Mouse (Mus musculus) retina, adult 2 months (tissue): ENCODE results near the gene Qk.

Experiments
- DNase-seq: peaks from one replicate; pipeline ENCODE4 v3.0.0-alpha.2; 2012; ENCODE audit warnings: low read depth, low spot score

The Qk gene

GRCm38 (mm10) chr17:10319685-10320455 lies at the start of gene Qk:
Qk (minus strand) TSS chr17:10319854.
- DNase-seq, result peak; percentile 91

GRCm38 (mm10) chr17:10367044-10367443 lies 47.4 kb upstream of the Qk start:
- DNase-seq, result no peak

DNA sequence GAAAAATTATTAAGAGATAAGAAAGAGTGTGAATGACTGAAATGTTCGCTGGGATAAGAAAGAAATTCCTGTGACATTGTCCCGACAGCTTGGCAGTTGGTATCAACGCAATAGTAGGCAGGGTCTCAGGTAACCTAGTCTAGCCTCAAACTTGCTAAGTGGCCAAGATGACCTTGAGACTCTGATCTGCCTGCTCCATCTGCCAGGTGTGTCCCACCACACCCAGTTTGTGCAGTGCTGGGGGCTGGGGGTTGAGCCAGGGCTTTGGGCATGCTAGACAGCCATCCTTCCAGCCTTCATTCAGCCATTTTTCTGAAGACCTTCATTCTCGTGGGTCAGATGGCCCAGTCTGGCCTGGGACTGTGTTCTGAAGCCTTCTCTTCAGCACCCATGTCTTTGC lies 46.9 kb upstream of the Qk start:
- DNase-seq, result no peak

- no peak for DNase-seq
These were observed 46.1 kb upstream of the Qk start for GRCm38 (mm10) chr17:10365501-10366482.

DNA sequence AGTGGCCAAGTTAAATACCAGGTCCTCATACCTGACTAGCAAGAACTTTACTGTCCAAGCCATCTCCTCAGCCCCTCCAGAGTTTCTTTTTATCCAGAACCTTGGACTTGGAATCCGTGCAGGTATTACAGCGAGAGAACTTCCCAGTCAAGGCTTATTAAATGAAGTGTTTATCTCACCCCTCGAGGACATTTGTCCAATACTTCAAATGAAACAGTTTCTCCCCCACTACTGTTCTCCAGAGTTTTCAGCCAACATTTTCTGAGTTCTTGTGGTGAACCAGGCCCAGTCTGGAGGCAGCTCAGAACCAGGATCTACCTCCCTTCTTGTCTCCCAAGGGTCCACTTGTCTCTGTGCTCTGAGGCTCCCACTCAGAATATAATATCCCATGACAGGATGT lies 43.5 kb upstream of the Qk start:
- DNase-seq, result no peak

GRCm38 (mm10) chr17:10361882-10362291 lies 42.2 kb upstream of the Qk start:
- no peak for DNase-seq

- no peak for DNase-seq
These were observed 41.1 kb upstream of the Qk start for GRCm38 (mm10) chr17:10360738-10361137.

- no peak for DNase-seq
These were observed 39.8 kb upstream of the Qk start for GRCm38 (mm10) chr17:10359466-10359865.

DNA sequence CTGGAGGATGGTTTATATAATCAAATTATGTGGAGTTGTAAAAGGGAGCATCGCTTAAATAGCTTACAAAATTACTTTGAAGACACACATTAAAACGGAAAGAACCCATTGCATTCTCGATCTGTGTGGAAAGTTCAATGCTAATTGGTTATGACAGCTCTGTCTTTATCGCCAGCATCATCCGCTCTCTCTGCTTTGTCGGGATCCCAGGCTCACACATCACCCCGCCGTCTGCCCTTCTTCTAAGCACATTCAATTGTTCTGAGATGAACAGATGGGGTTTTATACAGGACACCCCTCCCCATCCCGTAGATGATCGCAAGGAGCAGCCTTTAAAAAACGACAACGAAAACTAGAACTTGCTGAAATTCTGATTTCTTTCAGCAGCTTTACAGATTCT lies 37.7 kb upstream of the Qk start:
- no peak for DNase-seq

DNA sequence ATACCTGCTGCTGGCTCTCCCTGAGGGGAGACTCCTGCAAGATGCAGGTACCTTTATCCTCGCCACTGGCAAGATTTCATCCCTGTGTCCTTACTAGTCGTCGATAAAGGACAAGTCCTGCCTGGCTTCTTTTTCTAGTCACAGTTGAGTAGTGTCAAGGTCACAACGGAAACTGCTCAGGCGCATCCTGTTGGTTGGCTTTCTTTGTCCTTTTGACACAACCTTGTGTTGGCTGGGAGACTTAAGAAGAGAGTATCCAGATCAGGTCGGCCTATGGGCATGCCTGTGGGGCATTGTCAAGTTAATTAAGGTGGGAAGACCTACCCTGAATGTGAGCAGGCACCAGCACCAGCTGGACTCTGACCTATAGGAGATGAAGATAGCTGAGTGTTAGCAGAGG lies 36.6 kb upstream of the Qk start:
- DNase-seq, result no peak

DNA sequence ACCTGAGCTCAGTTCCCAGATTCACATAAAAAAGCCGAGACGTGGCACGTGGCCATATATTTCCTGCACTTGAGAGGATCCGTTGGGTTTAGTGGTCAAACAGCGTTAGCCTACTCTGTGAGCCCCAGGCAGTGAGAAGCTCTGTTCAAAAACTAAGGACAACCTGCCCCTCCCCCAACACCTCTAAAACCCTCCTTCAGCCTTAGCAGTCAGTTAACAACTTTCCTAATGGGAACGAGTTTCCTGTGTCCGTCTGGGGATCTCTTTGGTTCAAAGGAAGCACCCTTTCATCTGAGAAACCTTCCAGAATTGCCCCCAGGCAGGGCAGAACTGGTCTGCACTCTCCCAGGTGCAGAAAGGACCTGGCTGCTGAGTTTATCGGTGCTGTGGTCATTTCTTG lies 36.1 kb upstream of the Qk start:
- no peak for DNase-seq

- DNase-seq, result no peak
These were observed 18.6 kb upstream of the Qk start for GRCm38 (mm10) chr17:10338286-10338685.

DNA sequence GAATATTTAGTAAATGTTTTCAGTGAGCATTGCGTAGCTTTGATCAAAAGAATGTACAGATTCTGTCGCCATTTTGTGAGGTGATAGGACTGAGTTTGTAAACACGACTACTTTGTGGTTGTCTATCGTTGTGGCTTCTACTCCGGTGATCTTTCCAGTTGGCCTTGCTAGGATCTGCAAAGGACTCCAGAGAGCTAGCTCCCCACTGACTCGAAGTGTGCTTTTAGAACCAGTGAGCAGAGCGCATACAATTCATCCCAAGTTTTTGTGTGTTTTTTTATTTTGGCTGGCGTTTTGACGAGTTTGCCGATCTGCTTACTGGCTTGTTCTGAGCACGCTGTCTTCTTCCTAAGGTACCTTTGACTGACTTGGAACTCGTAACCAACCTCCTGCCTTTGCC lies 16.9 kb upstream of the Qk start:
- no peak for DNase-seq

DNA sequence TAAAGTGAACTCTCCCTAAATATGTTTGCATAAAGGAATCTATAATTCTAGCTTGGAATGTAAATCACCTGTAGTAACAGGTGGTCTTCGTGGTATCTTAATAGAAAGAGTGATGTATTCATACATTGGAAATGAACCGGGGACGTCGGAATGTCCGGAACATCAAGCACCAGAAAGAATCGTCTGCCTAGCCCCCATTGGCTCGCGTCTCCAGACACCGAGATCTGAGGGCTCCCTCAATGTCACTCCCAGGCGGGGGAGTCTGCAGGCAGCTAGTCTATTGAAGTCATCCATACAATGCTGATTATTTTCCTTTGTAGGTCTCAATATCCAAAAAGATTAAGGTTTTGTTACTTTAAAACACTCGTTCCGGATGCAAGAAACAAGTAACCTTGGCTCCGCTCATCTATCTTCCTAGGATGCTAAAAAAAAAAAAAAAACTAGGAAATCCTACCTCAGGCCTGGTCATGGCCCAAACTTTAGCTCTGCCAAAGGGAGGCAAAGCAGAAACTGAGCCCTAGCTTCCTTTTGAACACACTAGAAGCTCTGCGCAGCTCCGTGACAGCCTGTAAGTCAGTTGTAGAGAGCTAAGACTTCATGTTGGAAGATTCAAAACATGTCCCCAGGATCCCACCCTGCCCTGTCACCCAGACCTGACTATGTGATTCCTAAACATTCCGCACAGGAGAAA lies 16.3 kb upstream of the Qk start:
- DNase-seq, result no peak

DNA sequence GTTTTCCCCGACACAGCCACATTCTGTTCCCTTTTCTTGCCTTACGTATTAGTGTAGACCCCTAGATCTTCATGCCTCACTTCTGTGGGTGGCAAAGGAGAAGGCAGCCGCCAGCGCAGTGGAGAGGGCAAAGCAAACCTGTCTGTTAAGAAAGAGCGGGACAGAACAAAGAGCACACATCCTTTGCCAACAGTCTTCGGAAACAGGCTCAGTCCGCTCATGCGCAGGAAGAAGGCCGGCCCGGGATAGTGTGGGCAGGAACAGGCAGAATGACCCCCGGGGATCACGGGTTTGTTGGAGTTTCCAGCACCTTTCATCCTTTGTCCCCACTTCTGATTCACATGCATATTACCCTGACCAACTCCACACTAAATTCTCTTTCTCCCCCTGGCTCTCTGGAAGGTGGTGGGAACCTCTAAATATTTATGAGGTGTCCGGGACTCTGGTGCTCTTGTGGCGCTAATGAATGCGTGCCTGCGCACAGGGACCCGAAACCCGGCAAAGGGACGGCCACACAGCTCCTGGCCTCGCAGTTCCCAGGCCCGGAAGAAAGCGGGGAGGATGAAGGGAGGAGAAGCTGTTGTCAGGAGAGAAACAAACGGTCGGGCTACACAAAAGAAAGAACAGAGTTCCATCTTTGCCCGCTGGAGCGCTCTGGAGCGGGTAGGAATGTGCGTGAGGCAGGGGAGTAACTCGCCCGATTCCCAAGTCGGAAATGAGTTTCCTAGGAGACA lies 15.5 kb upstream of the Qk start:
- no peak for DNase-seq

DNA sequence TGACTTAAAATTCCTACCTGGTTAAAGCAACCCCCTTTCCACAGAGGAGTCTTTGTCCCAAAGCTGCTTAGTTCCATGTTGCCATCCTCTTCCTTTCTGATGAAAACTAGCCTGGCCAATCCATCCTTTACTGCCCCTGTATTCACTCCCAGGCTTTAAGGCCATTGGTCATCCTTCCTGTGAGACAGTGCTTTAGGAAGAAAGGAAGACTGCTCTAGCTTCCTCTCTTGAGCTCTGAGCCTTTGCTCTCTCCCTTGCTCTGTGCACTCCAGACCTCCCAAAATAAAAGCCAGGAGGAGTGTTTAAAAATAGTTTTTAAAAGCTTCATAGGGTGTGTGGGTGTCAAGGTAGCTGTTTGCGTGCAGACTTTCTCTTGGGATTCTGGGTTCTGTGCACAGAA lies 14.8 kb upstream of the Qk start:
- DNase-seq, result no peak

GRCm38 (mm10) chr17:10333321-10333720 lies 13.7 kb upstream of the Qk start:
- no peak for DNase-seq

DNA sequence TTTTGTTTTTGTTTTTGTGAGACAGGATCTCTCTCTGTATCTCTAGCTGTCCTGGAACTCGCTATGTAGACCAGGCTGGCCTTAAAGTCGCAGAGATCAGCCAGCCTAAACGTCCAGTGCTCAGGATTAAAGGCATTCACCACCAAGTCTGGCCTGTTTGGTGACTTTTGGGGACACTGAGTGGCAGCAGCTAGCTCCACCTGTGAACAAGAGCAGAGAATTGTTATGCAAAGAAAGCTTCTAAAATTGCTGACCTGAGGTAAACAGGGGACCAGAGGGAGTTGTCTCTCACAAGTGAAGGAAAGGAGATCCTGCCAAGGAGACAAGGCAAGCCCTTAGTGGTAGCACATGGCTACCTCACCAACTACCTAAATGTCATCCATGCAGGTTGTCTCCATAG lies 12.5 kb upstream of the Qk start:
- DNase-seq, result no peak

- no peak for DNase-seq
These were observed 9.8 kb upstream of the Qk start for GRCm38 (mm10) chr17:10329461-10329860.

GRCm38 (mm10) chr17:10328544-10329100 lies 9.0 kb upstream of the Qk start:
- DNase-seq, result no peak

- no peak for DNase-seq
These were observed 8.0 kb upstream of the Qk start for GRCm38 (mm10) chr17:10327584-10328210.
